Mouse (Mus musculus): ENCODE data around the gene Adamts4. TPM values are rescaled to one million over a fixed set of nuclear protein-coding genes. Genes with fewer than 3 reads are reported as not detected.
A peak's percentile ranks its signal among the peaks of the same experiment; 100 is the strongest.

The Adamts4 gene
- polyA plus RNA-seq, 1 experiment from 2014 or later: 5.2 TPM

GRCm38 (mm10) chr1:171257781-171258180 is 7.6 kb downstream of the Adamts4 start:
- ATAC-seq (replicated peaks; ENCODE audit: low FRiP score, low read depth) (no peak), DNase-seq (ENCODE audit: low spot score) (no peak)
- H3K4me1 ChIP-seq (replicated peaks; ENCODE audit: insufficient read depth, low read length): peaks cover 7% of the 10 kb centered on the region
- H3K4me2 ChIP-seq (ENCODE audit: low read length): no peak overlapping the region
- TF ChIP-seq CTCF (IDR thresholded peaks at IDR 0.05; ENCODE audit: low read depth): no peak
- H3K9me3 ChIP-seq (replicated peaks; ENCODE audit: low read length): no peaks in the 10 kb centered on the region
- no peak overlapping the region for H3K9ac ChIP-seq (ENCODE audit: low read depth, low read length)
- no peaks in the 10 kb centered on the region for H3K27me3 ChIP-seq (ENCODE audit: insufficient read depth, low read length)
- H3K4me3 ChIP-seq (replicated peaks; ENCODE audit: low read depth, low read length): no peak overlapping the region
- WGBS: 91% methylated on average over 9 of the region's 9 CpGs
- no peak overlapping the region for H3K27ac ChIP-seq
- 0 out of 2 replicates have a peak, but pooled peaks cover 6% of the 10 kb centered on the region for H3K36me3 ChIP-seq (ENCODE audit: insufficient read depth, low read length)

GRCm38 (mm10) chr1:171258921-171259320 is 8.7 kb downstream of the Adamts4 start:
- Histone ChIP-seq H3K4me3 (replicated peaks; ENCODE audit: low read depth, low read length) (no peak overlapping the region), H3K27me3 (ENCODE audit: insufficient read depth, low read length) (no peaks in the 10 kb centered on the region), H3K9me3 (replicated peaks; ENCODE audit: low read length) (no peaks in the 10 kb centered on the region), H3K4me2 (ENCODE audit: low read length) (no peak overlapping the region), H3K4me1 (replicated peaks; ENCODE audit: insufficient read depth, low read length) (peaks cover 11% of the 10 kb centered on the region), H3K9ac (ENCODE audit: low read depth, low read length) (no peak overlapping the region), H3K27ac (no peak overlapping the region), H3K36me3 (ENCODE audit: insufficient read depth, low read length) (0 out of 2 replicates have a peak, but pooled peaks cover 6% of the 10 kb centered on the region)
- DNase-seq (ENCODE audit: low spot score) (no peak), ATAC-seq (replicated peaks; ENCODE audit: low FRiP score, low read depth) (no peak)
- 83% methylated on average over 17 of the region's 17 CpGs for WGBS
- TF ChIP-seq CTCF (IDR thresholded peaks at IDR 0.05; ENCODE audit: low read depth): no peak

GRCm38 (mm10) chr1:171260316-171260715 is 10.1 kb downstream of the Adamts4 start:
- 49% methylated on average over 3 of the region's 3 CpGs for WGBS
- ATAC-seq (replicated peaks; ENCODE audit: low FRiP score, low read depth) (no peak), DNase-seq (ENCODE audit: low spot score) (peak; percentile 48)
- no peaks in the 10 kb centered on the region for H3K9me3 ChIP-seq (replicated peaks; ENCODE audit: low read length)
- peak overlapping the region; percentile 1; the same call in 1 of the 2 replicates for H3K27ac ChIP-seq
- no peak overlapping the region for H3K9ac ChIP-seq (ENCODE audit: low read depth, low read length)
- no peak overlapping the region for H3K4me2 ChIP-seq (ENCODE audit: low read length)
- TF ChIP-seq CTCF (IDR thresholded peaks at IDR 0.05; ENCODE audit: low read depth): no peak
- H3K36me3 ChIP-seq (ENCODE audit: insufficient read depth, low read length): 0 out of 2 replicates have a peak, but pooled peaks cover 6% of the 10 kb centered on the region
- H3K4me3 ChIP-seq (replicated peaks; ENCODE audit: low read depth, low read length): no peak overlapping the region
- peaks cover 11% of the 10 kb centered on the region for H3K4me1 ChIP-seq (replicated peaks; ENCODE audit: insufficient read depth, low read length)
- no peaks in the 10 kb centered on the region for H3K27me3 ChIP-seq (ENCODE audit: insufficient read depth, low read length)

GRCm38 (mm10) chr1:171262594-171263130 is 12.4 kb downstream of the Adamts4 start:
- WGBS: 5% methylated on average over 8 of the region's 8 CpGs
- Histone ChIP-seq H3K4me2 (ENCODE audit: low read length) (peak overlapping the region; percentile 46), H3K27me3 (ENCODE audit: insufficient read depth, low read length) (no peaks in the 10 kb centered on the region), H3K4me1 (replicated peaks; ENCODE audit: insufficient read depth, low read length) (peaks cover 11% of the 10 kb centered on the region), H3K4me3 (replicated peaks; ENCODE audit: low read depth, low read length) (peak overlapping the region; percentile 16; the same call in 1 of the 2 replicates), H3K9ac (ENCODE audit: low read depth, low read length) (0 out of 2 replicates have a peak overlapping the region, but pooled peaks have one; percentile 35), H3K9me3 (replicated peaks; ENCODE audit: low read length) (no peaks in the 10 kb centered on the region), H3K27ac (peak overlapping the region; percentile 89), H3K36me3 (ENCODE audit: insufficient read depth, low read length) (0 out of 2 replicates have a peak, but pooled peaks cover 6% of the 10 kb centered on the region)
- TF ChIP-seq CTCF (IDR thresholded peaks at IDR 0.05; ENCODE audit: low read depth): no peak
- ATAC-seq (replicated peaks; ENCODE audit: low FRiP score, low read depth) (peak; percentile 61), DNase-seq (ENCODE audit: low spot score) (peak; percentile 95)

GRCm38 (mm10) chr1:171263185-171263611 is 13.0 kb downstream of the Adamts4 start:
- DNase-seq (ENCODE audit: low spot score): peak; percentile 94
- Histone ChIP-seq H3K4me3 (replicated peaks; ENCODE audit: low read depth, low read length) (no peak overlapping the region; the same call in 1 of the 2 replicates), H3K9ac (ENCODE audit: low read depth, low read length) (no peak overlapping the region), H3K4me1 (replicated peaks; ENCODE audit: insufficient read depth, low read length) (peaks cover 11% of the 10 kb centered on the region), H3K4me2 (ENCODE audit: low read length) (peak overlapping the region; percentile 46; the same call in 1 of the 2 replicates), H3K9me3 (replicated peaks; ENCODE audit: low read length) (no peaks in the 10 kb centered on the region), H3K27ac (peak overlapping the region; percentile 89), H3K36me3 (ENCODE audit: insufficient read depth, low read length) (0 out of 2 replicates have a peak, but pooled peaks cover 6% of the 10 kb centered on the region), H3K27me3 (ENCODE audit: insufficient read depth, low read length) (no peaks in the 10 kb centered on the region)
- WGBS: 0% methylated on average over 2 of the region's 2 CpGs
- no peak for TF ChIP-seq CTCF (IDR thresholded peaks at IDR 0.05; ENCODE audit: low read depth)
- ATAC-seq (replicated peaks; ENCODE audit: low FRiP score, low read depth): peak; percentile 81

GRCm38 (mm10) chr1:171263666-171264461 is 13.6 kb downstream of the Adamts4 start:
- 76% methylated on average over 3 of the region's 3 CpGs for WGBS
- ATAC-seq (replicated peaks; ENCODE audit: low FRiP score, low read depth): no peak

More at GRCm38 (mm10) chr1:171263666-171264461, 13.6 kb downstream of the Adamts4 start:
- peak; percentile 60 for DNase-seq (ENCODE audit: low spot score)
- peak; percentile 53 for TF ChIP-seq CTCF (IDR thresholded peaks at IDR 0.05; ENCODE audit: low read depth)
- no peak overlapping the region for H3K4me2 ChIP-seq (ENCODE audit: low read length)
- H3K9me3 ChIP-seq (replicated peaks; ENCODE audit: low read length): no peaks in the 10 kb centered on the region
- H3K4me3 ChIP-seq (replicated peaks; ENCODE audit: low read depth, low read length): no peak overlapping the region
- no peaks in the 10 kb centered on the region for H3K27me3 ChIP-seq (ENCODE audit: insufficient read depth, low read length)
- H3K27ac ChIP-seq: peak overlapping the region; percentile 89
- 0 out of 2 replicates have a peak, but pooled peaks cover 3% of the 10 kb centered on the region for H3K36me3 ChIP-seq (ENCODE audit: insufficient read depth, low read length)
- H3K9ac ChIP-seq (ENCODE audit: low read depth, low read length): no peak overlapping the region
- peaks cover 11% of the 10 kb centered on the region for H3K4me1 ChIP-seq (replicated peaks; ENCODE audit: insufficient read depth, low read length)
